Mouse (Mus musculus): Measurements from ENCODE around the gene Frat1.

Frat1 gene

DNA sequence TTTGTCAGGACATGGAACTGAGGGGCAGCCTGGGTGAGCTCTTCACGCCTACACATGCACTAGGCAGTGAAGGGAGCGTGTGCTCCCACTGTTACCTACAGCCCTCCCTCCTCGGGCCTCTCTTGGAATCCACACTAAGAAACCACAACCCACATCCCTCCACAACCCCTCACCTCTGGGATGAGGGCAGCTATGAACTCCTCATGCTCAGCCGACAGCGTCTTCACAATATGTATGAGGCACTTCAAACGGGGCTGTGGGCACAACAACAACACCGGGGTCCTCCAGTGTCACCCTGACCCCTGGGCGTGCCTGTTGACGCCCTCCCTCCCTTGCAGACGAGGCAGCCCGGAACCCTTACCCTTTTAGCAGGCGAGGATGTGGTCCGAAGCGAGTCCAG lies 44.6 kb downstream of the Frat1 start:
- in situ Hi-C loops (cut with MboI; ENCODE audit: unreplicated experiment in 2 of 2), result no loop called here

- in situ Hi-C loops (cut with MboI; ENCODE audit: unreplicated experiment in 2 of 2), result no loop called here
Observed at GRCm38 (mm10) chr19:41881842-41882241, 52.1 kb downstream of the Frat1 start.

Data from v-Abl transformed pro-B cells (cell line).